Mouse (Mus musculus) G1E-ER4 (cell line): ENCODE measurements at regions not wholly inside any gene's neighbourhood (a gene's known extent, or its start where the extent isn't known, plus 50 kb on each side); places are given as distances from the start of the nearest gene placed in this dataset.

Experiments used
- GATA1 ChIP-seq: IDR thresholded peaks from one replicate; pipeline ENCODE4 v1.8.0; 2012; ENCODE audit warnings: low read length, inconsistent platforms

DNA sequence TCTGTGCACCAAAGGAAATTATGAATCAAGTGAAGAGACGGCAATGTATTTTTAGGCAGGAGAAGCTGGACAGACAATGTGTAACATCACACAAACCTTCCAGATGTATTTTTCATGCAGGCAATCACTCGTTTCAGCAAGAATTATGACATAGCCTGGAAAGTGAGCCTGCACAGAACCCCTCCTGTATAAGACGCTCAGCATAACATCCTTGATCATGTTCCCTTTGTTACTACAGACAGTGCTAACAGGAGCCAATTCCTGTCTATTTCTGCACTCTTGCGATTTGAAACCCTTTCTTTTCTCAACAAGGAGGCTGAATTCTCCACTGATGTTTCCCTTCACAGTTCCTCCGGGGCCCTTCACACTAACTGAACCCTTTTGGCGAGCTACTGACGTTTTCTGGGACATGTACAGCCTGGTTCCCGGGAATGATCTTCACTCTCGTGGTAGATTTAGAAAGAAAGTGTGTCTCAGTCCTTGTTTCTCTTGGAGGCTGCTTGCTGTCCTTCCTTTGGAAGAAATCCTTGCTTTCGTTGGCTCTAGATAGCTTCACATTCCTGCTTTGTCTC is 243.9 kb upstream of the Sel1l start:
- TF ChIP-seq GATA1, result no peak

GRCm38 (mm10) chr12:92073209-92073608 is 224.3 kb upstream of the Sel1l start:
- TF ChIP-seq GATA1, result no peak

GRCm38 (mm10) chr12:92062731-92063130 is 213.8 kb upstream of the Sel1l start:
- no peak for TF ChIP-seq GATA1

DNA sequence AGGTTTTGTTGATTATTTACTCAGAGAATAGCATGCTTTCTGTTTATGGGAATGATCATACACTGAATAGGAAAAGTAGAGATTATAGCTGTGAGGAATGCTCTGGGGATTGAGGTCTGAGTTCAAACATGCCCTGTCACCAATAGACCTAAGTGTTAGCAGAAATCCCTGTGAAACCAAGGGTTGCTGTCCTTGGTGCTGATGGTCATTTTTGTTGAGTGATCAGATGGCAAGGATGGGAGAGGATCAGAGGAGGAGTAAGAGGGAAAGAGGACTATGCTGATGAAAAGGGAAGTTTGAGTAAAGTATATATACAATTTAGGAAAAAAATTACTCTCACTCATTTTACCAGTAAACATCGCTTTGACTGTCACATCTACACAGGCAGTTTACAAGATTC is 191.5 kb upstream of the Sel1l start:
- TF ChIP-seq GATA1, result no peak

- TF ChIP-seq GATA1, result no peak
Measured at GRCm38 (mm10) chr12:92029192-92029591, 180.2 kb upstream of the Sel1l start.

DNA sequence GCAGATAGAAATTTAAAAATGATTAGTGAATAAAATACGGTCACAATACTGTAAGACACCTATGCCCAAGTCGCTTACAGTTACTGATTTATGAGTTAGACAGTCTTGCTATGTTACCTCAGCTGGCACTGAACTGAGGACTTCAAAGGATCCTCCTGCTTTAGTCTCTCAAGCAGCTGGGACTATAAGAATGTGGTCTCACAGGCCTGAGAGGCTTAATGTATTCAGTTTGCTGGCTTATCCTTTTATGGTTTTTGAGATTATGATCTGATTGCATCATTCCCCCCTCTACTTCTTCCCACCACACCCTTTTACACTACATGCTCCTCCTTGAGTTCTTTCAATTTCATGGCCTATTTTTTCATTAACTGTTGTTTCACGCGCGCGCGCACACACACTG is 179.4 kb upstream of the Sel1l start:
- no peak for TF ChIP-seq GATA1

DNA sequence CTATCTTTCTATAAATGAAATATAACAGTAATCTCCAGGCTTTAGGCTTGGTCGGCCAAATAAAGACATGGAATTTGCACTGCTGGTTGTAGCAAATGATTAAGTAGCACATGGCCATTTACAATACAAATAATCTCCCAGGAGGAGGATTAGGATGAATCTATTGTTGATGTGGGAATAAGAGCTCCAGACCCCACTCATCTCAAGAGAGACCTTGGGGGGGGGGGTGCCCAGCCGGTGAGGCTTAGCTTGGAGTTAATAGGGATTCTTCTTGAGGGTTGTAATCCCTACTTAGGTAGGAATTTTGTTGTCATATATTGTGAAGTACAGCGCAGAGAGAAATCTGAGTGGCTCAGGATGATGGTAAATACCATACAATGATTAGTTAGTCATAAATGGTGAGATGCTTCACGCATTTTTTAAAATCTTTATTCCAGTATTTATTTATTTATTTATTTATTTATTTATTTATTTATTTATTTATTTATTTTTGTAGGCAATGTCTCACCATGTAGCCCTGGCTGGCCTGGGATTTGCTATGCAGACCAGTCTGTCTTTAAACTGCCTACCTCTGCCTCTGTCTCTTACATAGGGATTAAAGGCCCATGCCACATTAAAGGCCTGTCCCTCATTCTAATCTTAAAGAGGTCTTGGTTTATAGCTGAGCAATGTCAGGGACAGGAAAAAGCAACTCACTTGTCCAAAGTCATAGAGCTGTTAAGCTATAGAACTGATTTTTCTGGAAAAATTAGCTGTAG is 175.7 kb upstream of the Sel1l start:
- TF ChIP-seq GATA1, result no peak

GRCm38 (mm10) chr12:92019593-92020224 is 170.8 kb upstream of the Sel1l start:
- TF ChIP-seq GATA1, result no peak

DNA sequence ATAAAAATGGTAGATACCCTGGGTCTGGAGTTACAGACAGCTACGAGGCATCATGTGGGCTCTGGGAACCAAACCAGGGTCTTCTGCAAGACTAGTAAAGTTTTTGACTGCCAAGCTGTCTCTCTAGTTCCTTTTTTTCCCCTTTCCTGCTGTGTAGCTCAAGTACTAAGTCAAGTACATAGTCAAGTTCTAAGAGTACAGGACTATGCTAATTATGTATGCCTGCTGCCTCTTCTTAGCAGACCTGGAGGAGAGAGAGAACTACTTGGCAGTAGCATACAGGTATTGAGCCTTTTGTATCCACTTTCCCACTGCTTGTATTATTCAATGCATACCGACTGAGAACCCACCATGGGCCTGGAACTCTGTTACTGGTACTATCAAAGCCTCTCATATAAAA is 166.4 kb upstream of the Sel1l start:
- TF ChIP-seq GATA1, result no peak

GRCm38 (mm10) chr12:92013979-92014378 is 165.0 kb upstream of the Sel1l start:
- no peak for TF ChIP-seq GATA1

DNA sequence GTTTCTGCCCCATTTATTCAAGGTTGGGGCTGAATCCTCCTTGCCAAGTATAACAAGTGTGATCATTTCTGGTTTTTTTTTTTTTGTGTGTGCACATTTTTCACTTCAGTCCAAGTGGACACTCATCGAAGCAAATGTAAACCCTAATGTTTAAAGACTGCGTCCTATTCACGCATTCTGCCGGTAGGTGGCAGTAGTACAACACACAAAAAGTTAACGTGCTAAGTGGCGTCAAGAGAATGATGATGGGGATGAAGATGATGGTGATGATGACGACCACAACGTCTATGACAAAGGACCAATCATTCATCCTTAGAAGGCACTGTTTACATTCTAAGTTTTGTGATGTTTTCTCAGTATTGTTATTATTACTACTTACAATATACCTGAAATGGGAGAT is 164.3 kb upstream of the Sel1l start:
- no peak for TF ChIP-seq GATA1

DNA sequence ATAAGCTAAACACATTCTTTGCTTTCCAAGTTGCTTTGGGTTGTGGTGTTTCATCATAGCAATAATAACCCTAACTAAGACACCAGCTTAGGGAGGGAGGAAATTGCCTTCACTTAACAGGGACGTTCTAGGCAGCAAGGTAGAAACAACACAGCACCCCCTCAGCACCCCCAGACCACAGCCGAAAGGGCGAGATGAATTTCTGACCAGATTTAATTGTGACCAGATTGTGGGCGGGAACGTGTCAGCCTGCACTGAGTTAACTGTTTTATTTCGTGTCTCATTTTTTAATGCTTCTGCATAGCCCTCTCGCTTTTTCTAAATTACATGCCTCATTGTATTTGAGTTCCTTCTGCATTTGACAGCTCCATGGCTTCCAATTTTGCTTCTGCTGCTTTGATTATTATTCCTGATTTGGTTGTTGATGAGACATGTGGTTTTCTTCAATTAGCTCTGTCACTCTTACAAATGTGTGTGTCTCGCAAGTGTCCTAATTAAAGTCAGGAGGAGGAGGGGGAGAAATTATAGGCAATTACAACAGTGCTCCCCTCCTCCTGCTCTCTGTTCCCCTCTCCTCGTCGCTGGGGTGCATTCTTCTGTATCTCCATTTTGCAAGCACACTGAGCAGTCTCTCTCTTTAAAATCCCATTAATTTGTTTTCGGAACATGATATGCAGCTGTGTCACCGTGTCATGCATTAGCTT is 155.6 kb upstream of the Sel1l start:
- TF ChIP-seq GATA1, result no peak

- no peak for TF ChIP-seq GATA1
Measured at GRCm38 (mm10) chr12:91999031-91999430, 150.1 kb upstream of the Sel1l start.

GRCm38 (mm10) chr12:91997404-91997803 is 148.4 kb upstream of the Sel1l start:
- no peak for TF ChIP-seq GATA1

DNA sequence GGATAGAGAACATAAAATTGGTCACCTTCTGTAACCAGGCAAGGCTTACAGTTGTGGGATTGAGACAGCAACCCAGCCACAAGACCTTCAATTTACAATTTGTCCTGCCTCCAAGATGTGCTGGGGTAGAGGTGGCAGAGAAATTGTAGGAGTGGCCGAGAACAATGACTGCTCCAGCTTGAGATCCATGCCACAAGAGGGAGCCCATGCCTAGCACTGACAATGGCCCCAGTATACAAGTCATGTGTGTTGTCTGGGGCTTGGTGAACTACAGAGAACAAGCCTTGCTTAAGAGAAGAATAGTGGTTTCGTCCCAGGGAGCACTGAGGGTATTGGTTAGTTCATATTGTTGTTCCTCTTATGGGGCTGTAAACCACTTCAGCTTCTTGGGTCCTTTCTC is 146.6 kb upstream of the Sel1l start:
- TF ChIP-seq GATA1, result no peak

DNA sequence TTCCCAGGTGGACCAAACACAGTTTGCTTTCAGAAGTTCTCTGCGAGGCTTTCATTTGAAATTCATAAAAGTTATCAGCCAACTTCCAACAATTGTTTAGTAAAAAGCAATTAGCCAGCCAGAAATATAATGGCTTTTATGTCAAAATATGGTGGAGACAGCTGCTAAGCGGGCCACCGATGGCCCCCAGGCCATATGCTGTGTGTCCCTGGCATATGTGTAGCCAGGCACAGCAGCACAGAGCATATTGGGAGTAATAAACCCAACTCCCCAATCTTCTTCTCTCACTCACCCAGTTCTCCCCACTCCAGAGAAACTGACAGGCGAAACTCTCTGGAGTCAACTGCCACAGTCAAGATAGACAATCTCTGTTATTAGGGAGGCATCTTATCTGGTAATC is 137.5 kb upstream of the Sel1l start:
- no peak for TF ChIP-seq GATA1

- no peak for TF ChIP-seq GATA1
Measured at GRCm38 (mm10) chr12:91980321-91980720, 131.4 kb upstream of the Sel1l start.
